Mouse (Mus musculus): ENCODE data around the gene H3f3a.

The H3f3a gene

DNA sequence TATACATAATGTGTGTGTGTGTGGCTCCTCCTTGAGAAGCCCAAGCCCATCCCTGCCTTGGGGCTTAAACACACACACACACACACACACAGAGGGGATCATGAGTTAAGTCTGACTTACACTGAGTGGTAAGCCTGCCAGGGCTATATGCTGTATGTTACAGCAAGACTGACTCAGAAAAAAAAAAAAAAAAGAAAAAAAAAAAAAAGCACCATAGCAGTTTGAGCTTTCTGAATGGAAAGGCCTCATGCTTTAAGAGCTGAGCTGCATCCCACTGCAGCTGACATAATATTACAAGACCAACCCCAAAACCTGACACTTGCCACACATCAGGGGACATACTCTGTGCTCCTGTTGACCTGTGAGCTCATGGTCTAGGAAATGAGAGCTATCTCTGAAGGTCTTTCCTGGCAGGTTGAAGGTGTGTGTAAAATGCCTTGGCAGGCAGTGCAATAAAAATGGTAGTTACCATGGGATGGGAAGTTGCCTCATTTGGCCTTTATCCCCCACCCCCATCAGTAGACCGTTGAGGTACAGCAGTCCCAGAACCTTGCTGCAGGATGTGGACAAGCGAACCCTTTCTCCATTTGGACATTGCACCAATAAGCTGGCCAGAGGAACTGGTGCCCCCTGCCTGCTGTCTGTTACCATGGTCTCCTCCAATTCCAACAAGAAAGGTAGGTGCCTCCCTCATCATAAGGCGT is 56.3 kb downstream of the H3f3a start:
- DNase-seq, result no peak

DNA sequence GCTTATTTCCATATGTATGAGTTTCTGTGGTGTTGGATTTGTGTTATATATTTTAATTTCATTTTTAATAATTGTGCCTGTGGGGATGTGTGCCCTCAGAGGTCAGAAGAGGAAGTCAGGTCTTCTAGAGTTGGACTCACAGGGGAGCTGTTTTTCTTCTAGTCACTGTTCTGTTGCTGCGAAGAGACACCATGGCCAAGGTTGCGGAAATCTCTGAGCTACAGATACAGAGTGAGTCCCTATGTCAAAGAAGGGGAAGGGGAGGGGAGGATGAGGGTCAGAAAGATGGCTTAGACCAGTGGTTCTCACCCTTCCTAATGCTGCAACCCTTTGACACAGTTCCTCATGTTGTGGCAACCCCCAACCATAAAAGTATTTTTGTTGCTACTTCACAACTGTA is 57.0 kb downstream of the H3f3a start:
- no peak for DNase-seq

DNA sequence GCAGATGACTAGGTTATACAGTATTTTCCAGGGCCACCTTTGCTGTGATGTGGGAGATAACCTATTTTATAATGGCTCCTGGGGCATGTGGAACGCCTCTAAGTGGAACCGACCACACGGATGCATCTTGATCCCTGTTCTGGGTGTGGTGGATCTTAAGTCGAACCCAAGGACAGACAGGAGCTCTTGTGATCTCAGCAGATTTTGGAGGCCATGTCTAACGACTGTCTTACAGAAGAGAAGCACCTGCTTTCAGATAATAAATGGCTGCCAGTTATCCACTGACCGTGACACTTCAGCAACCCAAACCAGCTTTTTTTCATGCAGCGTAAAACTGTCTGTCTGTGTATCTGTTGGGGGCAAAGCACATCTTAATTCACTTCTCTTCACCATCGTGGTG is 59.4 kb downstream of the H3f3a start:
- no peak for DNase-seq

DNA sequence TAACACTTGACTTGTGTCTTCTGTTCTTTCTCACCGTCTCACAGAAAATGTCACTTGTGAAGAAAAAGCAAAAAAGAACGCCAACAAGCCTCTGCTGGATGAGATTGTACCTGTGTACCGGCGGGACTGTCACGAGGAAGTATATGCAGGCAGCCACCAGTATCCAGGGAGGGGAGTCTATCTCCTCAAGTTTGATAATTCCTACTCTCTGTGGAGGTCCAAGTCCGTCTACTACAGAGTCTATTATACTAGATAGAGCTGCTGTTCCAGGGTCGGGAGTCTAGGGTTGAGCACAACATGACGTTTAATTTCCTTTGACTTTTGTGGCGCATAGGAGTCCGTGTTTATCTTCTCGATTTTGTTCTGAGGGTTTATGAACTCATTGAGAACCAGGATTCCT is 61.6 kb downstream of the H3f3a start:
- no peak for DNase-seq
